Mouse (Mus musculus) G1E (cell line): ENCODE data around the gene Cntn4. TPM values are rescaled to one million over a fixed set of nuclear protein-coding genes. Genes with fewer than 3 reads are reported as not detected.

Experiments
- ATAC-seq: 2 replicates; pipeline ENCODE4 v1.8.0; 2016; ENCODE audit warnings: mild to moderate bottlenecking; ENCODE audit not compliant: insufficient number of reproducible peaks, poor library complexity, low FRiP score, severe bottlenecking; ENCODE audit errors: extremely low read depth
- DNase-seq: peaks from one replicate; pipeline ENCODE4 v3.0.0; 2012; ENCODE audit warnings: low spot score
- H3K27me3 ChIP-seq: 2 replicates; pipeline ENCODE4 v1.6.1; 2012; ENCODE audit warnings: mild to moderate bottlenecking, low read length, inconsistent platforms; ENCODE audit not compliant: insufficient read depth
- H3K36me3 ChIP-seq: replicated peaks from 2 replicates; pipeline ENCODE3; 2012; ENCODE audit warnings: mild to moderate bottlenecking, inconsistent platforms
- H3K4me1 ChIP-seq: 2 replicates; pipeline ENCODE4 v1.6.1; 2012; ENCODE audit warnings: low read depth, low read length, inconsistent platforms, mixed read lengths; ENCODE audit not compliant: insufficient read depth
- H3K4me3 ChIP-seq: 2 replicates; pipeline ENCODE4 v1.5.1; 2012; ENCODE audit warnings: low read depth, mild to moderate bottlenecking, inconsistent platforms, low read length, moderate library complexity, mixed read lengths
- H3K9me3 ChIP-seq: replicated peaks from 2 replicates; pipeline ENCODE4 v1.6.1; 2012; ENCODE audit warnings: inconsistent platforms
- CTCF ChIP-seq: IDR thresholded peaks from 2 replicates; pipeline ENCODE4 v1.5.1; 2012; ENCODE audit warnings: low read depth, low read length, inconsistent platforms, mixed read lengths
- GATA1 ChIP-seq: IDR thresholded peaks from 2 replicates; pipeline ENCODE4 v1.6.1; 2012; ENCODE audit warnings: borderline replicate concordance, low read length, inconsistent platforms, mixed read lengths
- GATA2 ChIP-seq: IDR thresholded peaks from 2 replicates; pipeline ENCODE4 v1.6.1; 2012; ENCODE audit warnings: low read depth, low read length, inconsistent platforms, borderline replicate concordance
- POLR2AphosphoS5 ChIP-seq: IDR thresholded peaks from 2 replicates; pipeline ENCODE4 v1.6.1; 2012; ENCODE audit warnings: low read depth, low read length, inconsistent platforms; ENCODE audit not compliant: insufficient replicate concordance
- TAL1 ChIP-seq: conservative IDR thresholded peaks from 2 replicates; pipeline ENCODE4 v1.6.1; 2012; ENCODE audit warnings: low read depth, low read length, inconsistent platforms, mixed read lengths
- polyA plus RNA-seq: library from polyadenylated mRNA; stranded (reverse); fragments of >175 nt; gene quantifications from 2 replicates; pipeline ENCODE4 v1.2.3, GENCODE M21; 2012
- total RNA-seq, 2 experiments: library from RNA; stranded (forward) in 1 of 2; stranded (reverse) in 1 of 2; fragments of 200-1000 nt in 1 of 2; fragments of >200 nt in 1 of 2; fragmentation: Nextera tagmentation in 1 of 2; gene quantifications; 2 replicates each; pipeline ENCODE4 v1.2.3; 2014 to 2017

Cntn4 gene
- total and polyA plus RNA-seq, 3 experiments: 0.38 TPM; not detected in 2

DNA sequence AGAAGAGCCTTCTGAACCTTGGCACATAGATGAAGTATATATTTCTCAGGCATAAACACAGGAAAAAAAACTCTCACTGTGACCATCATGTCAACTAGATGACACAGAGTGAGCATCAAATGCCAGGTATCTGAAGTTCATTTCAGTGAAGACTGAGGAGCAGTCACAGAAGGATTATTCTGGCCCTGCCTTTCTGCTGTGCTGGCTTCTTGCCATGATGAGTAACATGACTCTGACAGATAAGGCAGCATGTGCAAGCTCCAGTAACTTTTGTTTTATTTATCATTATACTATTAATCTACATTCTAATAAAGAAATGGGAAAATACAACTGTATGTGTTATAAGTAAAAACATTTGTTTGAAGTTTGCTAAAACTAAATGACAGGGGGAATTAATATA, 529.9 kb downstream of the Cntn4 start:
- TF ChIP-seq GATA1 (no peak), TAL1 (no peak), POLR2AphosphoS5 (no peak), GATA2 (no peak), CTCF (no peak)
- no peak overlapping the region for H3K4me3 ChIP-seq
- H3K9me3 ChIP-seq: no peaks in the 10 kb centered on the region
- H3K27me3 ChIP-seq: no peaks in the 10 kb centered on the region
- ATAC-seq (no peak), DNase-seq (no peak)
- H3K4me1 ChIP-seq: no peaks in the 10 kb centered on the region
- no peaks in the 10 kb centered on the region for H3K36me3 ChIP-seq

DNA sequence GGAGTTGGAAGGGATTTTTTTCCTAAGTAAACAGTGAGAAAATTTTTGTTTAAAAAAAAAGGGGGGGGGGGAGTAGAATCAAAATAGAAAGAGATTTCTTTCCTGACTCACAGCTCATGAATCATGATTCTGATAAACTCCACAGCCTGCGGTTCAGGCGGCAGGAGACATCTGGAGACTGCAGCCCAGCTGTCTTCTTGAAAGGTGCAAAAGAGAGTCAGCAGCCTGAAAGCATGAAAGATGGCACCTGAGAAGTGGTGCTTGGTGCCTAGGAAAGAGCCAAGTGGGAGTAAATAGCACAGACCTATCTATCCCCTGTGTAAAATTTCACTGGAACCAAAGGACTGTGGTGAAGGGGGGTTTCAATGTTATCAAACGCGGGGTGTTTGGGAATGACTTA, 535.6 kb downstream of the Cntn4 start:
- TF ChIP-seq TAL1: no peak
- TF ChIP-seq GATA1: no peak
- TF ChIP-seq CTCF: no peak
- no peak for TF ChIP-seq POLR2AphosphoS5
- no peak for TF ChIP-seq GATA2
- Histone ChIP-seq H3K4me3 (no peak overlapping the region), H3K27me3 (no peaks in the 10 kb centered on the region), H3K4me1 (no peaks in the 10 kb centered on the region), H3K9me3 (no peaks in the 10 kb centered on the region), H3K36me3 (no peaks in the 10 kb centered on the region)
- DNase-seq (no peak), ATAC-seq (no peak)

DNA sequence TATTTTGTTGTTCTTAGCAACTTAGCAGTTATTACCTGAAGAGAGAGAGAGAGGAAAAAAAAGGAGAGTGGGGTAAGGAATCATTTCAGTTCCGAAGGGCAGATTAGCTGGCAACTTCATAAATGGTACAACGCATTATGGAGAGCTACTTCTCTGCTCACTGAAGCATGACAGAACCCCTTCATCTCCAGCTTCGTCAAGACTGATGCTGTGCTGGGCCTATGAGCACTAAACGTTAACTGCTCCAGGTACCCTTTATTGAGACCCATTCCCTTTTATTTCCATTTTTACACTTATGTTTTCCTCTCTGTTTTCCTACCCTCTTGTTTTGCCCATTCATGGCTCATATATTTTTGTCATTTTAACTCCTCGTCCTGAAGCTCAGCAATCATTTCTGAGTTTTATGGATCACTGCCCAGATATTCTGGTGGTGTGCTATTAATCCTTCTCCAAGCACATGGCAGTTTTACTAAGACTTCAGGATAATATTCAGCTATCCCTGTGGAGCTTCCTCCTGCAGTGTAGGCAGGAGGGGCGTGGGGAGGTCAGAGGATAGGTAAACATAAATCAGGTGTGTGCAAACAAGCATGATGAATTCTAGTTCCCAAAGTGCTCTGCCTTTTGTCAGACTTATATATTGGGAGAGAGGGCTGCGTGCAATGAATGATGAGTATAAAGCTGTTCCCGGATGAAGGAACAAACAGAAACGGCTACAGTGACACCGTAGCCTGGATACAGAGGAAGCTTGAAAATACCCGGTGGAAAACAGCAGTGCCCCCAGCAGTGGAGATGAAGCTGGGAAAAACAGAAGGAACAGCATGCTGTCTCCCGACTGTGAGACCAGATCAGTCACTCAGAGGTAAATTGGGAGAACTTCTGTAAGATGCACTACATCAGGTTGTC, 559.8 kb downstream of the Cntn4 start:
- Histone ChIP-seq H3K4me3 (no peak overlapping the region), H3K27me3 (no peaks in the 10 kb centered on the region), H3K9me3 (no peaks in the 10 kb centered on the region), H3K36me3 (no peaks in the 10 kb centered on the region), H3K4me1 (no peaks in the 10 kb centered on the region)
- TF ChIP-seq CTCF (no peak), TAL1 (no peak), GATA2 (no peak), POLR2AphosphoS5 (no peak)
- DNase-seq (no peak), ATAC-seq (no peak)

DNA sequence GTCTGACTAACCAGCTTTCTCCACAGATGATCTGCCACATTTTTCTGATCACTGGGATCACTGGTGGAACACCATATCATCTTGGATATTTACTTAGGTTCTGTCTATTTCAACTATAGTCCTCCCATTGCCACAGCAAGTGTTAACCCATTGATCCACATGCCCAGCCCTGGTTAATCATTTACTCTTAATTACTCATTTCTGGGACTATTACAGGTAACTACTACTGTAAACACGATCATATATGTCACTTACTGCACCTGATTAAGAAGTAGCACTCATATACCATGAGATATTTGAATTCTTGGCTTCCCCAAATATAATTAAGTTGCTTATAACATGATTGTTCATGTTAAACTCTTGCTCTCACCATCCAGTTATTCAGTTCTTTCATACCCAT, 564.1 kb downstream of the Cntn4 start:
- no peak for TF ChIP-seq GATA1
- no peaks in the 10 kb centered on the region for H3K4me1 ChIP-seq
- ATAC-seq: no peak
- no peak overlapping the region for H3K4me3 ChIP-seq
- H3K36me3 ChIP-seq: no peaks in the 10 kb centered on the region
- H3K27me3 ChIP-seq: no peaks in the 10 kb centered on the region
- DNase-seq: no peak
- no peaks in the 10 kb centered on the region for H3K9me3 ChIP-seq

DNA sequence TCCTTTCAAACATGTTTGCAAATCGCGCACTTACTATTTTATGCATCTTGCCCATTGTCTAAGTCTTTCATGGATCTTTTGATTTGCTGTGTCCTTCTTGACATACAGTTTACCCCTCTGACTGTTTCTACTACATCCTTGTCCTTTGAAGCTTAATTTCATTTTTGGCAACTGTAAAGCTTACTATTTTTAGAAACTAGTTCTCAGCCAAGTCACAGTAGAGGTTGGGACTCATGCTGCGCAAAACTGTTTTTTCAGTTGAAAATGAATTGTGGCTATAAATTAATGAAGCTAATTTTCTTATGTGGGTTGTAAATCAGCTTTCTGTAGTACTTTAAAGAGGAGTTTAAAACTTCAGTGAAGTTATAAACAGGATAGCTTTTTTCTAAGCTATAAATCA, 585.9 kb downstream of the Cntn4 start:
- Histone ChIP-seq H3K27me3 (no peaks in the 10 kb centered on the region), H3K4me1 (no peaks in the 10 kb centered on the region), H3K9me3 (no peaks in the 10 kb centered on the region), H3K36me3 (no peaks in the 10 kb centered on the region), H3K4me3 (no peak overlapping the region)
- ATAC-seq (no peak), DNase-seq (no peak)
- no peak for TF ChIP-seq GATA1
- TF ChIP-seq CTCF: no peak
- TF ChIP-seq TAL1: no peak
- no peak for TF ChIP-seq POLR2AphosphoS5
- TF ChIP-seq GATA2: no peak

DNA sequence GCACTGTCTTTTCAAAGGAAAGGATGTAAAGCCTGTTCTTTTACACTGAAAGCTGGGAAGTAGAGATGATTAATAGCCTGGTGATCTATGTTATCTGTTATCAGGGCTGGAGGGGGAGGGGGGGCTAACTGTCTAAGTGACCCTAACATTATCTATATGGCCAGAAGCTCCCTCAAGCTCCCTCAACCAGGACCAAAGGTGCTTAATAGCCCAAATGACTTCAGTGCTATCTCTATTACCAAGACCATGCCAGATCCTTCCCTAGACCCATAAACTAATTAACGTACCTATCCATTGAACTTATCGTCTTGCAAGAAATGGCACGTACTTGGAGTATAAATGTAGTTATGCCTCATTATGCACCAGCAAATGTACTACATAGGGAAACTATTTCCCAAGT, 588.0 kb downstream of the Cntn4 start:
- Histone ChIP-seq H3K27me3 (no peaks in the 10 kb centered on the region), H3K36me3 (no peaks in the 10 kb centered on the region), H3K4me3 (no peak overlapping the region), H3K9me3 (no peaks in the 10 kb centered on the region), H3K4me1 (no peaks in the 10 kb centered on the region)
- ATAC-seq: no peak
- no peak for TF ChIP-seq POLR2AphosphoS5
- TF ChIP-seq TAL1: no peak
- no peak for TF ChIP-seq GATA2
- no peak for TF ChIP-seq CTCF
- no peak for TF ChIP-seq GATA1
- DNase-seq: no peak
